Mouse (Mus musculus) embryonic fibroblast, embryonic 13.5 days (primary cell): ENCODE measurements around the gene Naa25.

Source experiments
- CTCF ChIP-seq: IDR thresholded peaks from 2 replicates; pipeline ENCODE4 v1.5.1; 2011; ENCODE audit warnings: mild to moderate bottlenecking, control low read depth, low read length, moderate library complexity, borderline replicate concordance; ENCODE audit not compliant: insufficient read depth
- POLR2A ChIP-seq: IDR thresholded peaks from 2 replicates; pipeline ENCODE4 v1.6.1; 2011; ENCODE audit warnings: low read depth, mild to moderate bottlenecking, control low read depth, low read length, moderate library complexity

- TF ChIP-seq CTCF = no peak
- TF ChIP-seq POLR2A = no peak
Measured at GRCm38 (mm10) chr5:121371712-121372111, 26.0 kb upstream of the Naa25 start.
